Mouse (Mus musculus) cerebellum, adult 2 months (tissue): Measurements from ENCODE around the gene Gm10181. TPM values are rescaled to one million over a fixed set of nuclear protein-coding genes. Genes with fewer than 3 reads are reported as not detected.
A peak's percentile ranks its signal among the peaks of the same experiment; 100 is the strongest.

Source experiments
- DNase-seq, 2 experiments: peaks; one replicate each; pipeline ENCODE4 v3.0.0; 2021
- H3K27ac ChIP-seq: fragments of 200-500 bp; 2 replicates; pipeline ENCODE4 v1.5.1; 2012; ENCODE audit warnings: low read length, control low read depth, inconsistent platforms; ENCODE audit not compliant: insufficient read depth
- H3K27me3 ChIP-seq: fragments of 200-500 bp; 2 replicates; pipeline ENCODE4 v1.6.1; 2012; ENCODE audit warnings: inconsistent platforms, mild to moderate bottlenecking, low read length, moderate library complexity; ENCODE audit not compliant: control insufficient read depth, insufficient read depth
- H3K4me1 ChIP-seq: fragments of 200-500 bp; 2 replicates; pipeline ENCODE4 v1.6.1; 2011; ENCODE audit warnings: low read length; ENCODE audit not compliant: control insufficient read depth, insufficient read depth
- H3K4me3 ChIP-seq: fragments of 200-500 bp; replicated peaks from 2 replicates; pipeline ENCODE3; 2011; ENCODE audit warnings: mild to moderate bottlenecking, low read depth, low read length, control low read depth; ENCODE audit not compliant: insufficient read depth
- CTCF ChIP-seq: fragments of 200-500 bp; IDR thresholded peaks from 2 replicates; pipeline ENCODE4 v1.5.1; 2011; ENCODE audit warnings: low read depth, mild to moderate bottlenecking, control low read depth, low read length, moderate library complexity, borderline replicate concordance; ENCODE audit not compliant: insufficient read depth
- POLR2A ChIP-seq: fragments of 200-500 bp; IDR thresholded peaks from 2 replicates; pipeline ENCODE4 v1.6.1; 2011; ENCODE audit warnings: low read length, control low read depth, borderline replicate concordance; ENCODE audit not compliant: insufficient read depth
- WGBS: fragments of 180-500 bp; shearing (Covaris S2); methylation state at CpG from one replicate; pipeline ENCODE4 v1.1.7; 2018; 5-methylcytosine and 5-hydroxymethylcytosine counted together
- polyA plus RNA-seq: library from polyadenylated mRNA; depleted of rRNA; stranded (reverse); fragments of >200 nt; gene quantifications from 2 replicates; pipeline ENCODE4 v1.2.3, GENCODE M21; 2012; rRNA removed

Gene Gm10181
- not detected in 2 replicates for polyA plus RNA-seq

DNA sequence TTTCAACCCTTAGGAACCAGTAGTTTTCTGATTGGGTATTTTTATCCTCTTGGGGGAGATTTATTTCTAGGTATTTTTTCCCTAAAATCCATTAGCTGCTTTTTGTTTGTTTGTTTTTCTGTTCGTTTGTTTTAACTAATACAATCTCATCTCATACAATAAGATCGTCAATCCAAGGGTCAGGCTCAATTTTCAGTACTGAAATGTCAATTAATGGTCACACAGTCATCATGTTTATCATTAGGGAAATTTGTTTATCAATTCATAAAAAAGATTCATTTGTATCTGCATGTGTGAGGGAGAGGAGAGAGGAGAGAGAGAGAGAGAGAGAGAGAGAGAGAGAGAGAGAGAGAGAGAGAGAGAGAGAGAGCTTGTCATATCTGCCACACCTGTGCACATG lies at the start of gene Gm10181:
Gm10181 (plus strand) TSS at position 301 of the 400 bp plus-strand sequence.
- H3K4me3 ChIP-seq, result no peak within 1 kb of the TSS
- H3K4me1 ChIP-seq, result no peaks in the 10 kb centered on the region
- DNase-seq, result no peak
- H3K27me3 ChIP-seq, result no peaks in the 10 kb centered on the region
- no peak for TF ChIP-seq CTCF
- no peak for TF ChIP-seq POLR2A
- H3K27ac ChIP-seq, result no peak within 1 kb of the TSS
- 90% methylated on average over 2 of the region's 2 CpGs for WGBS

DNA sequence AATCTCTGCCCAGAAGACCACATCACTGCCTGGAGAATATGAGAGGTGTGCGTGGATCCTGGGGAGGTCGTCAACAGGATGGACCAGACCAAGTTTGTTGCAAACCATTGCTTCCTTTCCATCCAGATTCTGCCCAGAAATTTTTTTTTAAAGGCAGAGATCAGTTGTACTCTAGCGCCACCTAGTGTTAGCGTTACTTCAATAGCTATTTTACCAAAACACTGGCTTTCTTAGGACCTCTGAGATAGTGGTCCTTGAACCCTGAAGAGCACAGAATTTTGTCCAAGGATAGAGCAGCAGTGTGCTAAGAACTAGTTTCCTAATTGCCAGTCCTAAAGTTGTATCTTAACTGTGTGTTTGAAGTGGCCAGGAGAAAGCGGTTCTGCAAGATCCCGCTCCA lies 47.6 kb upstream of the Gm10181 start:
- TF ChIP-seq CTCF (peak; percentile 42; the same call in 1 of the 2 replicates), POLR2A (no peak)
- H3K27me3 ChIP-seq, result no peaks in the 10 kb centered on the region
- H3K4me3 ChIP-seq, result no peak overlapping the region
- H3K4me1 ChIP-seq, result no peaks in the 10 kb centered on the region
- 27% methylated on average over 6 of the region's 6 CpGs for WGBS
- DNase-seq, result peak; percentile 11 to 31
- no peak overlapping the region for H3K27ac ChIP-seq

DNA sequence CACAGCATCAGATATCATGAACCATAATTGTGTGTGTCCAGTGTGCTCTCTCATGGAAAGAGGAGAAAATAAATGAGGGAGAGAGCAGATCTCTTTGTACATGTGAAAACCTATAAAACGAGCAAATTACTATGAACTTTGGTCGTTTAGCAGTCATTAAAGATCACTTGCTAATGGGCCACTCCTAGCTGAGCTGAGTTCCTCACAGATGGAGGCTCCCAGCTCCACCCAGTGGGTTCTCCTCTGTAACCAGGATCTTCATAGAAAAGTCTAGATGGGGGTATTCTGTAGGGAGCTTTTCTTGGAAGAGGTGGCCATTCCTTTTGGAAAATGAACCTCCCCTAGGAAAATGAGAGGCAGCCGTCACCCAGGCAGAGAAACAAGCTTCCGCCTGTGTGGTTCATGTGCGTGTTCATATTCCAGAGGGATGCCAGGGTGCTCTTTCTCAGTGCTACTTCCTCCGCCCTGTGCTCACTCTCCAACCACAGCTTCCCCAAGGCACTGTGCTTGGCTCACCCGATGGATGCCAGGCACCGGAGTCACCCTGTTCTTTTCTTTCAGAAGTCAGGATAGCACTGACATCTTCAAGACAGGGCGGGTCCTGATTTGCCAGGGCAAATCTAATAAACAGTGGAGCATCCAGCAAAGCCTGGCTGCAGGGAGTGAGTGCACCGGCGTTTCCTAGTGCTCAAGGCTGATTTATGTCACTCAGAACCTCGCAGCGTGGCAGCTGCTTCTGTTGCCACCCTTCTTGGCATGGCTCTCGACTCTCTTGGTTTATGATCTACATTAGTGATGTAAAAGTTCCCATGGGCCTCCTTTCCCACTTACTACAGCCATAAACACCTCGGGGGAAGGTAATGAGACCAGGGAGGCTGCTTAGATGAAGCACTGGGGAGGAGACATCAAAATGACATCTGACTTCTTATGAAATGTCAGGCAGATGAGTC lies 46.8 kb upstream of the Gm10181 start:
- DNase-seq, result no peak
- Histone ChIP-seq H3K4me3 (no peak overlapping the region), H3K27me3 (no peaks in the 10 kb centered on the region), H3K4me1 (no peaks in the 10 kb centered on the region), H3K27ac (no peak overlapping the region)
- TF ChIP-seq CTCF (no peak), POLR2A (no peak)
- WGBS, result 53% methylated on average over 15 of the region's 15 CpGs

DNA sequence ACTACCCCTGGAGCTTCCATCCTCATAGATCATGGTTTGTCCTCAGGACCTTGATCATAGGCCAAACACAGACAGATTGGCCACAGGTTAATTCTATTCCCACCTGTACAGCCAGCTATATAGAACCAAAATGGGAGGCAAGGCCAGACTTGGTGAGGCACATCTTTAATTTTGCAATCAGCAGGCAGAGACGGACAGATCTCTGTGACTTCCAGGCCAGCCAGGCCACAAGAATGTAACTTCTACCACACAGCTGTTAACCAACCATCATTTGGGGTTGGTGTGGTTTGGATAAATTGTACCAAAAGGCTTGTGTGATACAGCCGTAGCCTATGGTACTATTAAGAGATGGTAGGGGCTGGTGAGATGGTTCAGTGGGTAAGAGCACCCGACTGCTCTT lies 44.9 kb upstream of the Gm10181 start:
- H3K27ac ChIP-seq, result no peak overlapping the region
- no peak overlapping the region for H3K4me3 ChIP-seq
- no peaks in the 10 kb centered on the region for H3K27me3 ChIP-seq
- no peak for DNase-seq
- 90% methylated on average over 3 of the region's 3 CpGs for WGBS
- TF ChIP-seq POLR2A (no peak), CTCF (no peak)
- H3K4me1 ChIP-seq, result no peaks in the 10 kb centered on the region

DNA sequence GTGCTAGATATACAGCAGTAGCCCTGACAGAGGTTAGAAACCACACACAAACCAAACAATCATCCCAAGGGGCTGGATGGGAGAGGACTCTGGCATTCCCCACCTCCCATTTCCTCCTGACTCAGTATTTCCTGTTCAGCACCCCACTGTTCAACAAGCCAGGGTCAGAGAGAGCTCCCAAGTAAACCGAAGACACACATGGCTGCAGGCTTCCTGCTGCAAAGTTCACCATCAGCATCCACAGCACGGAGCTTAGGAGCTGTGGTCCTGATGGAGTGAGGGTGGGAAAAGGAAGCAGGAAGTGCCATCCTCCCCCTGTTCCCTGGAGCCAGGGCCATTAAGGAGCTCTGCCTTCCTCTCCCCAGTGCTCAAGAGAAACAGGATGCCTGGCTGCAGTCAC lies 40.9 kb upstream of the Gm10181 start:
- H3K27ac ChIP-seq, result no peak overlapping the region
- DNase-seq, result no peak
- TF ChIP-seq CTCF, result no peak
- TF ChIP-seq POLR2A, result no peak
- H3K4me1 ChIP-seq, result no peaks in the 10 kb centered on the region
- H3K27me3 ChIP-seq, result no peaks in the 10 kb centered on the region
- no peak overlapping the region for H3K4me3 ChIP-seq
- WGBS, result 40% methylated on average over 2 of the region's 2 CpGs

DNA sequence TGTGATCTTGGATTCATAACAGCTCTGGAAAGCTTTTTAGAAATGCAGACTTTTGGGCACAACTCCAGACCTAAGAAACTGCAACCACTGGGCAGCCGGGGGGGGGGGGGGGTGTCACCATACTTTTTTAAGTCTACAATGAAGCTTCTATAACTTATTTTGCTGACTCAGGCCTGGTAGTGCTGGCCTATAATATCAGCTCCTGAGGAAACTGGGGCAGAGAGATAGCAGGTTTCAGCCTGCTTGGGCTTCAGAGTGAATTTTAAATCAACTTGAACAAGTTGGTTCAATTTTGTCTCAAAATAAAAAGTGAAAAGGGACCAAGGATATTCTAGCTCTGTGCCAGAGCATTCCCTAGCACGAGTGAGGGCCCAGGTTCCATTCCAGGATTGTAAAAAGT lies 40.3 kb upstream of the Gm10181 start:
- 43% methylated on average over 2 of the region's 2 CpGs for WGBS
- no peak overlapping the region for H3K27ac ChIP-seq
- TF ChIP-seq CTCF (no peak), POLR2A (no peak)
- H3K4me3 ChIP-seq, result no peak overlapping the region
- DNase-seq, result no peak
- no peaks in the 10 kb centered on the region for H3K27me3 ChIP-seq
- H3K4me1 ChIP-seq, result no peaks in the 10 kb centered on the region

DNA sequence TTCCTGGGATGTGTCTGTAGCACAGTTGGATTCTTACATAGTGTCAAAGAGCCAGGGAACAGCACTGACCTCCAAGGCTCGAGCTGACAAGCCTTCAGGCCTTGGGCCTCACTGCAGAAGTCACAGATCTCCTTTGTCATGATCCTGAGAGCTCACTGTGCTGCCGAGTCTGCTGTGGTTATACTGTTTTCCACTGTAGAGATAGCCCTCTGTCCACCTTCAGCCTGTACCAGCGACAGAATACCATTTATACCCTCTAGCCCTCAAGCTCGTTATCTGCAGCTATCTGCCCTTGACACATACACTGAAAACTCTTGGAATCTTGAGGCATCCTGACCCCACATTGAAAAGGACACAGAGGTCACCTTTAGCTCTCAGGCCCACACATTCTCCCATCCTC lies 37.3 kb upstream of the Gm10181 start:
- Histone ChIP-seq H3K27ac (no peak overlapping the region), H3K4me1 (no peaks in the 10 kb centered on the region), H3K27me3 (no peaks in the 10 kb centered on the region), H3K4me3 (no peak overlapping the region)
- WGBS, result 73% methylated on average over 4 of the region's 4 CpGs
- DNase-seq, result no peak
- no peak for TF ChIP-seq CTCF
- TF ChIP-seq POLR2A, result no peak
